Mouse (Mus musculus): Measurements from ENCODE around the gene Lgr6. TPM values are rescaled to one million over a fixed set of nuclear protein-coding genes. Genes with fewer than 3 reads are reported as not detected.

The Lgr6 gene
- total and polyA plus RNA-seq, 3 experiments: 12.2 to 21.5 (median 14.4) TPM

GRCm38 (mm10) chr1:135017656-135018015 lies 87.4 kb downstream of the Lgr6 start:
- H3K4me3 ChIP-seq: no peak overlapping the region
- no peaks in the 10 kb centered on the region for H3K36me3 ChIP-seq (ENCODE audit: control insufficient read depth, insufficient read depth, low read length)
- TF ChIP-seq EP300 (IDR thresholded peaks at IDR 0.05; ENCODE audit: insufficient read depth, low read depth, low read length) (0 out of 2 replicates have a peak, but pooled peaks have one; percentile 28), POLR2A (IDR thresholded peaks at IDR 0.05; ENCODE audit: insufficient read depth, low read depth, low read length) (no peak)
- intact Hi-C loops (cut with DNase I): no loop called here
- 45% methylated on average over 2 of the region's 2 CpGs for whole genome bisulfite sequencing
- H3K79me2 ChIP-seq (replicated peaks; ENCODE audit: control insufficient read depth, insufficient read depth, low read length): no peaks in the 10 kb centered on the region
- H3K4me1 ChIP-seq (ENCODE audit: control insufficient read depth, insufficient read depth, low read length): peaks cover 12% of the 10 kb centered on the region
- H3K27ac ChIP-seq: peak overlapping the region; percentile 62
- H3K9ac ChIP-seq (ENCODE audit: low read depth, low read length): no peak overlapping the region
- DNase-seq: peak; percentile 51 to 68
- H3K27me3 ChIP-seq (ENCODE audit: control insufficient read depth, insufficient read depth, low read length): no peaks in the 10 kb centered on the region

GRCm38 (mm10) chr1:135016907-135017655 lies 88.0 kb downstream of the Lgr6 start:
- Histone ChIP-seq H3K4me1 (ENCODE audit: control insufficient read depth, insufficient read depth, low read length) (peaks cover 12% of the 10 kb centered on the region), H3K27ac (peak overlapping the region; percentile 62), H3K36me3 (ENCODE audit: control insufficient read depth, insufficient read depth, low read length) (no peaks in the 10 kb centered on the region), H3K9ac (ENCODE audit: low read depth, low read length) (no peak overlapping the region), H3K79me2 (replicated peaks; ENCODE audit: control insufficient read depth, insufficient read depth, low read length) (no peaks in the 10 kb centered on the region), H3K4me3 (no peak overlapping the region), H3K27me3 (ENCODE audit: control insufficient read depth, insufficient read depth, low read length) (no peaks in the 10 kb centered on the region)
- intact Hi-C loops (cut with DNase I): no loop called here
- DNase-seq: no peak
- WGBS: 54% methylated on average over 10 of the region's 10 CpGs
- 0 out of 2 replicates have a peak, but pooled peaks have one; percentile 24 for TF ChIP-seq EP300 (IDR thresholded peaks at IDR 0.05; ENCODE audit: insufficient read depth, low read depth, low read length)
- no peak for TF ChIP-seq POLR2A (IDR thresholded peaks at IDR 0.05; ENCODE audit: insufficient read depth, low read depth, low read length)
- TF ChIP-seq CTCF (IDR thresholded peaks at IDR 0.05): no peak

- Histone ChIP-seq H3K27ac (peak overlapping the region; percentile 42), H3K27me3 (ENCODE audit: control insufficient read depth, insufficient read depth, low read length) (no peaks in the 10 kb centered on the region), H3K36me3 (ENCODE audit: control insufficient read depth, insufficient read depth, low read length) (no peaks in the 10 kb centered on the region), H3K9ac (ENCODE audit: low read depth, low read length) (no peak overlapping the region), H3K79me2 (replicated peaks; ENCODE audit: control insufficient read depth, insufficient read depth, low read length) (no peaks in the 10 kb centered on the region), H3K4me1 (ENCODE audit: control insufficient read depth, insufficient read depth, low read length) (peaks cover 15% of the 10 kb centered on the region), H3K4me3 (no peak overlapping the region)
- TF ChIP-seq CTCF (IDR thresholded peaks at IDR 0.05): no peak
- no peak for TF ChIP-seq EP300 (IDR thresholded peaks at IDR 0.05; ENCODE audit: insufficient read depth, low read depth, low read length)
- no peak for TF ChIP-seq POLR2A (IDR thresholded peaks at IDR 0.05; ENCODE audit: insufficient read depth, low read depth, low read length)
- DNase-seq: no peak
- intact Hi-C loops (cut with DNase I): loop anchor here (5.0 kb wide), 1 partner anchor 82 kb away; no protein-coding TSS in a partner anchor
- WGBS: 37% methylated on average over 10 of the region's 10 CpGs
Observed at GRCm38 (mm10) chr1:135014921-135015445, 90.1 kb downstream of the Lgr6 start.

- H3K36me3 ChIP-seq (ENCODE audit: control insufficient read depth, insufficient read depth, low read length): no peaks in the 10 kb centered on the region
- peaks cover 8% of the 10 kb centered on the region for H3K4me1 ChIP-seq (ENCODE audit: control insufficient read depth, insufficient read depth, low read length)
- H3K9ac ChIP-seq (ENCODE audit: low read depth, low read length): no peak overlapping the region
- no peak overlapping the region for H3K27ac ChIP-seq
- H3K27me3 ChIP-seq (ENCODE audit: control insufficient read depth, insufficient read depth, low read length): no peaks in the 10 kb centered on the region
- intact Hi-C loops (cut with DNase I): loop anchor here (5.0 kb wide), 1 partner anchor 85 kb away; no protein-coding TSS in a partner anchor
- no peaks in the 10 kb centered on the region for H3K79me2 ChIP-seq (replicated peaks; ENCODE audit: control insufficient read depth, insufficient read depth, low read length)
- TF ChIP-seq CTCF (IDR thresholded peaks at IDR 0.05) (no peak), POLR2A (IDR thresholded peaks at IDR 0.05; ENCODE audit: insufficient read depth, low read depth, low read length) (no peak), EP300 (IDR thresholded peaks at IDR 0.05; ENCODE audit: insufficient read depth, low read depth, low read length) (no peak)
- no peak overlapping the region for H3K4me3 ChIP-seq
- no peak for DNase-seq
- WGBS: 80% methylated on average over 9 of the region's 9 CpGs
Observed at GRCm38 (mm10) chr1:135012472-135012871, 92.6 kb downstream of the Lgr6 start.

- H3K79me2 ChIP-seq (replicated peaks; ENCODE audit: control insufficient read depth, insufficient read depth, low read length): no peaks in the 10 kb centered on the region
- no peaks in the 10 kb centered on the region for H3K27me3 ChIP-seq (ENCODE audit: control insufficient read depth, insufficient read depth, low read length)
- WGBS: 87% methylated on average over 5 of the region's 5 CpGs
- no peak for DNase-seq
- H3K27ac ChIP-seq: no peak overlapping the region
- no peak overlapping the region for H3K9ac ChIP-seq (ENCODE audit: low read depth, low read length)
- H3K4me1 ChIP-seq (ENCODE audit: control insufficient read depth, insufficient read depth, low read length): peaks cover 6% of the 10 kb centered on the region
- TF ChIP-seq EP300 (IDR thresholded peaks at IDR 0.05; ENCODE audit: insufficient read depth, low read depth, low read length) (no peak), CTCF (IDR thresholded peaks at IDR 0.05) (no peak), POLR2A (IDR thresholded peaks at IDR 0.05; ENCODE audit: insufficient read depth, low read depth, low read length) (no peak)
- intact Hi-C loops (cut with DNase I): loop anchor here (5.0 kb wide), 1 partner anchor 85 kb away; no protein-coding TSS in a partner anchor
- H3K36me3 ChIP-seq (ENCODE audit: control insufficient read depth, insufficient read depth, low read length): no peaks in the 10 kb centered on the region
- H3K4me3 ChIP-seq: no peak overlapping the region
Observed at GRCm38 (mm10) chr1:135011912-135012311, 93.2 kb downstream of the Lgr6 start.

GRCm38 (mm10) chr1:135009833-135010232 lies 95.2 kb downstream of the Lgr6 start:
- H3K4me1 ChIP-seq (ENCODE audit: control insufficient read depth, insufficient read depth, low read length): peaks cover 3% of the 10 kb centered on the region
- DNase-seq: no peak
- intact Hi-C loops (cut with DNase I): loop anchor here (5.0 kb wide), 1 partner anchor 87 kb away; no protein-coding TSS in a partner anchor
- WGBS: 56% methylated on average over 3 of the region's 3 CpGs
- no peaks in the 10 kb centered on the region for H3K36me3 ChIP-seq (ENCODE audit: control insufficient read depth, insufficient read depth, low read length)
- H3K9ac ChIP-seq (ENCODE audit: low read depth, low read length): no peak overlapping the region
- TF ChIP-seq POLR2A (IDR thresholded peaks at IDR 0.05; ENCODE audit: insufficient read depth, low read depth, low read length): no peak
- TF ChIP-seq EP300 (IDR thresholded peaks at IDR 0.05; ENCODE audit: insufficient read depth, low read depth, low read length): no peak
- TF ChIP-seq CTCF (IDR thresholded peaks at IDR 0.05): no peak
- H3K79me2 ChIP-seq (replicated peaks; ENCODE audit: control insufficient read depth, insufficient read depth, low read length): no peaks in the 10 kb centered on the region
- H3K27ac ChIP-seq: no peak overlapping the region; the same call in 1 of the 2 replicates
- no peaks in the 10 kb centered on the region for H3K27me3 ChIP-seq (ENCODE audit: control insufficient read depth, insufficient read depth, low read length)
- no peak overlapping the region for H3K4me3 ChIP-seq
